Mouse (Mus musculus): ENCODE measurements around the gene Fads2.

Gene Fads2

DNA sequence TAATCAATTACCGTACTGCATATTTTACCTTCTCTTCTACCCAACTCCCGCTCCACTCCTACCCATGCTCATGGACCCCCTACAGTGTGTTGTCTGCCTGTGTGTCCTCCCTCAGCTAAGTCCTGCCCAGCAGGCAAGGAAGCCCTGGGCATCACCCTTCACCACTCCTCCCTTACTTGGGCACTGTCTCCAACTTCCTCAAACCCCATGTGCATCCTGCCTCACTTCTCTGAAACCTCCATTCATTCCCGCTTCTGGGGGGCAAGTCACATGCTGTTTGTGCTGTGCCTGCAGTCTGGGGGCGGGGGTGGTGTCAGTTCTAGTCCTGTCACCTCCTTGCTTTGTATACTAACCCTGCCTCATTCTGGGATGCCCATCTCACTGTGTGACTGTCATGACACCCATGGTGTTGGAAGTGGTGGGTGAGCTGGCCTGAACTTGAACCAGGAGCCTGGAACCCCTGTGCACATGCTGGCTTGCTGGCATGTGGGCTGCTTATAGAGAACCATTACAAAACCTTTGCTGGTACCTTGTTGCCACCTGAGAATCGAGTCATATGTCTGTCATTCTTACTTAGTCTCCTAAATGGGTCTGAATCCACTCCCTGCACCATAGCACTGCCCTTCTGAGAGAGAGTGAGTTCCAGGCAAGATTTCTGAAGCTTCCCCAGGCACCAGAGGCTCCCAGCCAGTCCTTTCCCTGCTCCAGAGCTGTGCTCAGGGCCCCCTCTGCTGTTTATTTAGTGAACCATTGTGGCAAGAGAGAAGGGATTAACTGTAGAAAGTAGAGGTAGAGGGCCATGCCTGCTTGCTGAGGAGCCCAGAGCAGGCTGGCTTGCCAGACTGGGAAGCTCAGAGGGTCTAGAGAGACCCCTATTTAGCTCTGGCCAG lies 78.9 kb downstream of the Fads2 start:
- in situ Hi-C loops (cut with MboI; ENCODE audit: unreplicated experiment in 2 of 2): no loop called here

DNA sequence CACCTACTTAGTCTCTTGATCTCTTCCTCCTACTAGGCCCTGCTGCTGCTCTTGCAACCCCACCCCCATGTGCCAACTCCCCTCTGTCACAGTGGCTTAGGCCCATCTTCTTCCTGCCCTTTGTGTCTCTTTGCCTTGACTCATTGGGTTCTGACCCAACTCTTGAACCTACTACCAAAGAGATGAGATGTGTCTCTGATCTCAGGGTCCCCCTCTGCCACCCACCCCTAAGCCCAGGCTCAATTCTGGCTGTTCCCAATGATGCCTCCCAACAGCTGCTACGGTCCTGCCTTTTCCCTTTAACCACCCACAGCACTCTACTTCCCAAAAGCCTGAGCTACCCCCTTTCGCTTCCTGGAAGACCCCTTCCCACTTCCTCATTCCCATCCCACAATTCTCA lies 79.6 kb downstream of the Fads2 start:
- in situ Hi-C loops (cut with MboI; ENCODE audit: unreplicated experiment in 2 of 2): no loop called here

DNA sequence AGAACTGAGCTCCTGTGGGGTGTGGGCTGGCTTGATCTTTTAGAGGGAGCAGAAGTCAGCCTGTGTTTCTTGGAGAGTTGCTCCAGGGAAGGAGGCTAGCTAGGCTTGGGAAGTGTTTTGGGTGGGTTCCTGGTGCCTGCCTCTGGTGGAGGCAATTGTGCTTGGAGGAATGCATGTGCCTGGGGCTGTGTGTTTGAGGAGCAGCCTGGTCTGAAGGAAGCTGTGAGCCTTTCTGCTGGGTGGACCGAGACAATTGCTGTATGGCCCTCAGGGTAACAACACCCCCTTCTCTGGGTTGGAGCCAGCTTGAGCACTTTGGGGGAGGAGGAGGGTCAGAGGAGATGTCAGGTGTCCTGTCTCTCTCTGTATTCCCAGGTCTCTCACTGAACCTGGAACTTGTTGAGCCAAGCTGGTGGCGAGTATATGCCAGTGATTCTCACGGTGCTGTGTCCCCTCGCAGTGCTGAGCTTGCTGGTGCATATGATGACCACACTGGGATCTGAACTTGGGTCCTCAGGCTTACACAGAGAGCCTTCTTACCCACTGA lies 82.3 kb downstream of the Fads2 start:
- in situ Hi-C loops (cut with MboI; ENCODE audit: unreplicated experiment in 2 of 2): no loop called here

DNA sequence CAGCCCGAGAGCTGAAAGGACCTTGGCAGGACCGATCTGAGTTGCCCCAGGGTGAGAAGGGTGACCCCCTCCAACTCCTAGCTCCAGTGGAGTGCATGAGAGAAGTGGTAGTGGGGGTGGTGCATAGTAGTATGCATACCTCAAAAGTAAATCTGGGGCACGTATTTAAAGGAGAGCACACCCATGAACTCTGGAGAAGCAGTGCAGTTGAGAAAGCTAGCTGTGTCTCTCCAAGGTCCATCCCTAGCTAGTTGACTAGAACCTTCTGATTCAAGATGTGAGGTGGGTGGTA lies 83.1 kb downstream of the Fads2 start:
- in situ Hi-C loops (cut with MboI; ENCODE audit: unreplicated experiment in 2 of 2): no loop called here

DNA sequence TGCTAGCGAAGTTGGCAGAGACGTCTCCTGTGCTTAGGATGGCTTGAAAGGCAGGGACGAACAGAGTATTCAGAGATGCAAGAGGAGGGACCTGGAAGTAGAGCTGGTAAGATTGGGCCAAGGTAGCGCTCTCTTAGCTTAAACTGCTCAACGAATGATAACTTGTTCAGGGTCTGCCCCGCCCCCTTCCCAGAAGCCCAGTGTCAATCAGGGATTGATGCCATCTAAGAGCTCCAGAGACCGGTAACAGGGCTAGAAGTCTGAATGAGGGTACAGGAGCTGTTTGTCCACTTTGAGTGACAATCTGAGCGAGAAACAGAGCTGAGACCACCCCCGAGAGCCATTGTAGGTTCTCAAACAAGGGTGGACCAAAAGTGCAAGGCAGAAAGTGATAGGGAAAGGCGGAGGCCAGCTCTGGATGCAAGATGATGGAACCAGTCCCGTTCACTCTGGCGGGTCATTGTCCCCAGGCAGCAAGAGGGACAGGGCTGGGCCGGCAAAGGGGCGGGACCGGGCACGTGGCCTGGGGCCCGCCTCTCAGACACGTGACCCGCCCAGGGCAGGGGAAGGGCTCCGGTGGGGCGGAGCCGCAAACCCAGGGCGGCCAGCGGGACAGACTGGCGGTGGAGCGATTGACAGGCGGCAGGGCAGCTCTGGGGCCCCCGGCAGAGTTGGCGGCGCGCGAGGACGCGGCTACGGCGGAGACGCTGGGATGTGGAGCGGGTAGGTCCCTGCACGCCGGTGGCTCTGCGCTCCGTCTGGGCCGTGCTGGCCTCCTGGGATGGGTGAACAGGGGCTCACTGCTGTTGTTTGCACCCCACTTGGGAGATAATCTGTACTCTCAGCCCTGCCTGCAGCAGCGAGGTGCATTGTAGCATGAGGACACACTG lies 83.7 kb downstream of the Fads2 start:
- in situ Hi-C loops (cut with MboI; ENCODE audit: unreplicated experiment in 2 of 2): no loop called here

DNA sequence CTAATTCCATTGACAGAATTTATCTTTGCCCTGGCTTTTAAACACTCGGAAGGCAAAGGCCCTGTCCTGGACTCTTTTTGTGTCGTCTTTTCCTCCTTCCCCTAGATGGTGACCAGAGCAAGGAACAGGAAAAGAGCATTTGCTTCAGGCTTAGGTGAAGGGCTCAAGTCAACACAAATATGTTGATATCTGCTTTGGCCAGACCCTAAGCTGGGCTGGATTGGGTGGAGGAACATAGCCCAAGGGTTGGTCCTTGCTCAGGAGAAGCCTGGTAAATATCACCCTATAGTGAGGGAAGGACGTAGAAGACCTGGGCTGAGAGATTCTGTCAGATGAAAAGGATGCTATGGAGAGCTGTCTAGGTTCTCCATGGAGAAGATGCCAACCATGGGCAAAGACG lies 85.4 kb downstream of the Fads2 start:
- in situ Hi-C loops (cut with MboI; ENCODE audit: unreplicated experiment in 2 of 2): no loop called here

DNA sequence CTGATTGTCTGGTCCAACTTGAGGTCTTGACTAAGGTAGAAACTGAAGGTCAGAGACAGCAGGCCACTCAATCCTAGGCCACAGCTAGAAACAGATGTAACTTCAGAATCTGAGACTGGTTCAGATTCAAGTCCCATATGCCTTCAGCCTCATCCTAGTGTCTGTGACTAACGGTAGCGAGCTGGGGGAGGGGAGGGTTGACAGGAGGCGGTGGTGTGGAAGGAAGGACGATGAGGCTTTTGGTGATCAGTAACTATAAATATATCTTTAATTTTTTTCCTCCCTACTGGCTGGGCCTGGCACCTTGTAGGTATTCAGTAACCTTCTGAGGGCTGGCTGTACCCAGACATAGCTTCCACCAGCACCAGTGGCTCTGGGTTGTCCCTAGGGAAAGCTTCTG lies 86.1 kb downstream of the Fads2 start:
- in situ Hi-C loops (cut with MboI; ENCODE audit: unreplicated experiment in 2 of 2): no loop called here

DNA sequence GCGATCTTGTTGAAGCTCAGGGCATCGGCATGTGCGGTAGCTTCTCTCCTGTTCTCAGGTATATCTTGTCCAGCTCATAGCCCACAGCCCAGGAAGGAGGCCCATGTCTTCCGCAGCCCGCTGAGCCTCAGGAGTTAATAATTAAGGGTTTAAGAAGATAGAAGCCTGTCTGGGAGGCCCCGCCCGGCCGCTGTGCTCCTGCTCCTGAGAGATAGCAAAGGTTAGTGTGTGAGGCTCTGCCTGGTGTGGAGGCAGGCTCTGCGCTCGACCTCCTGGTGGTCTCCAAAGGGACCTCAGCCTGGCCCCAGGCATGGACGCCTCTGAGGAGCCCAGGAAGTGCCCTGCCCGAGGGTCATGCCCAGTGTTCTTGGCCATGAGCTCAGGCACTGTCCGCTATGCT lies 86.7 kb downstream of the Fads2 start:
- in situ Hi-C loops (cut with MboI; ENCODE audit: unreplicated experiment in 2 of 2): no loop called here

DNA sequence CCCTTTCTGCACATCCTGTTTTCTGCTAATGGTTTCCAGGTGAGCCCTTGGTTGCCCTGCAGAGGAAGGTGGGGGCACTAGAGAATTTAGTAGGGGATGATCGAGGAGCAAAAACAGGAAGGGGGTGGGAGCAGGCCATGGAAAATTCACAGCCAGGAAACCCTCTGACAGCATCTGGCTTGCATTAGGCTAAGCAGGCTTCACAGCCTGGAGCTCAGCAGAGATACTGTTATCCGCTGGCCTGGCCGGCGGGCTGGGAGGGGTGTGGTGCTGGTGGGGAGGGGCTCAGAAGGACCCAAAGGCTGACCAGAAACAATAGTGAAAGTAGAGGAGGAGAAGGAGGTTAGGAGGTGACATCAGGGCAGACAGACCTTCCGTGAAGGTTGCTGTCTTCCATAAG lies 87.6 kb downstream of the Fads2 start:
- in situ Hi-C loops (cut with MboI; ENCODE audit: unreplicated experiment in 2 of 2): no loop called here

DNA sequence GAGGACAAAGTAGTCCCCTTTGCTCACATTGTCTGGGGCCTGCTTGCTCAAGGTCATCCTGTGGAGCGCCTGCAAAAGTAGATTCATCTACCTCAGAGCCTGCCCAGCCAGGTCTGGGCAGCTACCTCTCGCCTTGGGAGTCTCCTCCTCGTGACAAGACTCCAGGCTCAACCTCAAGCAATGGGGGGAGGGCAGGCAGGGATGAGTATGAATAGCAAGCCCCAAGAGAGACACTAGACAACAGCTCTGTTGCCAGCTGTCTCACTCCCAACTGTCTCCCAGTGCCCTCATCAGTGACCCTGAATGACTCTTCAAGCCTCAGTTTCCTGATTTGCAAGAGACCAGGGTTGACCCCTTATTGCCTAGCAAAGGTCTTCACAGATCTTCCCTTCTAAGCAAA lies 88.2 kb downstream of the Fads2 start:
- in situ Hi-C loops (cut with MboI; ENCODE audit: unreplicated experiment in 2 of 2): no loop called here

DNA sequence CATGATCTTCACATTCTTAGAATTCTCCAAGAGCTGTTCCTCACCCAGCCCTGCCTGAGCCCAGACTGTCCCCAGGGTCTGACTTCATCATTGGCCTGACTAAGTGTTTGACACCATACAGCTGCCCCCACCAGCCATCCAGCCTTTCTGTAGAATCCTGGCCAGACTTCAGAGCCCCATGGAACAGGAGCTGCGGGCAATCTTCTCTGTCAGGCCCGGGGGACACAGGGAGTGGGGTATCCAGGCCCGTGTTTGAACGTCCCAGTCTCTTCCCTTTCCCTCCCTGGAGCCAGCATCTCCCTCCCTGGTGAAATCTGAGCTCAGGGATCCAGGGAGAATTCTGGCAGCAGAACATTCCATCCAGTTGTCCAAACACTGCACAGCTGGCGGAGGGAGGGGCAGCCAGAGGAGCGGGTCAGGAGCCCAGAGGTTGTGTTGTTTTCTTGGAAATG lies 88.7 kb downstream of the Fads2 start:
- in situ Hi-C loops (cut with MboI; ENCODE audit: unreplicated experiment in 2 of 2): no loop called here

Measured in v-Abl transformed pro-B cells (cell line).